Mouse (Mus musculus) forebrain, embryonic 16.5 days (tissue): Measurements from ENCODE around the gene Gm14180. TPM values are rescaled to one million over a fixed set of nuclear protein-coding genes. Genes with fewer than 3 reads are reported as not detected.
"Not testable (repeated sequence)": the region's sequence is repeated elsewhere in the genome, so short reads cannot be mapped to it uniquely, and the experiment has no call there.

ENCODE experiments used
- ATAC-seq: fragments of 200-750 bp; cut with Nextera tagmentation; 2 replicates; pipeline ENCODE4 v1.8.0; 2017; ENCODE audit warnings: mild to moderate bottlenecking, moderate library complexity
- H3K27ac ChIP-seq: fragments of 300-500 bp; sonication (generic); 2 replicates; pipeline ENCODE4 v1.5.1; 2014; ENCODE audit warnings: low read length, control low read depth
- H3K27me3 ChIP-seq: fragments of 300-500 bp; sonication (generic); replicated peaks from 2 replicates; pipeline ENCODE4 v1.6.1; 2014; ENCODE audit warnings: low read length; ENCODE audit not compliant: control insufficient read depth, insufficient read depth
- H3K36me3 ChIP-seq: fragments of 300-500 bp; sonication (generic); 2 replicates; pipeline ENCODE4 v1.6.1; 2014; ENCODE audit not compliant: control insufficient read depth, insufficient read depth
- H3K4me1 ChIP-seq: fragments of 300-500 bp; sonication (generic); replicated peaks from 2 replicates; pipeline ENCODE4 v1.6.1; 2014; ENCODE audit warnings: low read length; ENCODE audit not compliant: control insufficient read depth, insufficient read depth
- H3K4me2 ChIP-seq: fragments of 300-500 bp; sonication (generic); 2 replicates; pipeline ENCODE4 v1.6.1; 2014; ENCODE audit warnings: mild to moderate bottlenecking, low read length, control low read depth
- H3K4me3 ChIP-seq: fragments of 300-500 bp; sonication (generic); replicated peaks from 2 replicates; pipeline ENCODE4 v1.5.1; 2014; ENCODE audit warnings: mild to moderate bottlenecking, low read length, control low read depth
- H3K9ac ChIP-seq: fragments of 300-500 bp; sonication (generic); replicated peaks from 2 replicates; pipeline ENCODE4 v1.6.1; 2014; ENCODE audit warnings: low read depth, low read length, control low read depth
- H3K9me3 ChIP-seq: fragments of 300-500 bp; sonication (generic); 2 replicates; pipeline ENCODE4 v1.6.1; 2016; ENCODE audit warnings: low read length; ENCODE audit not compliant: control insufficient read depth
- WGBS: fragments of 180-500 bp; shearing (Covaris S2); extraction: QIAGEN DNeasy Blood & Tissue Kit; methylation state at CpG from one replicate; pipeline ENCODE4 v1.1.7; 2014; 5-methylcytosine and 5-hydroxymethylcytosine counted together
- polyA plus RNA-seq: library from polyadenylated mRNA; unstranded; fragments of >200 nt; fragmentation: Nextera tagmentation; extraction: Ambion mirVana; gene quantifications from 2 replicates; pipeline ENCODE4 v1.2.1, GENCODE M21; 2015

Gm14180 gene
- polyA plus RNA-seq, 1 experiment from 2014 or later = not detected

GRCm38 (mm10) chr11:99685235-99685634 is 48.9 kb downstream of the Gm14180 start:
- H3K36me3 ChIP-seq, H3K27ac ChIP-seq, H3K4me1 ChIP-seq, H3K4me3 ChIP-seq, H3K9ac ChIP-seq, ATAC-seq, H3K9me3 ChIP-seq, H3K4me2 ChIP-seq, H3K27me3 ChIP-seq: not testable (repeated sequence)
- 82% methylated on average over 1 of the region's 1 CpGs for WGBS

Other genes with a start within 250 kb of the Gm14180 start
- gene Krt23, start 241.2 kb downstream of the Gm14180 start, polyA plus RNA-seq = 0.15 TPM in 1 of 2 replicates, not detected in the other
- not detected in 2 replicates for gene Krt39, start 213.0 kb downstream of the Gm14180 start, polyA plus RNA-seq
- gene Krt40, start 191.1 kb downstream of the Gm14180 start, polyA plus RNA-seq = not detected in 2 replicates
- not detected in 2 replicates for gene Krtap3-3, start 183.4 kb downstream of the Gm14180 start, polyA plus RNA-seq
- not detected in 2 replicates for gene Krtap3-2, start 177.4 kb downstream of the Gm14180 start, polyA plus RNA-seq
- not detected in 2 replicates for gene Gm11939, start 174.8 kb downstream of the Gm14180 start, polyA plus RNA-seq
- gene Krtap3-1, start 167.7 kb downstream of the Gm14180 start, polyA plus RNA-seq = not detected in 2 replicates
- not detected in 2 replicates for gene Krtap1-5, start 153.3 kb downstream of the Gm14180 start, polyA plus RNA-seq
- gene Krtap1-4, start 150.6 kb downstream of the Gm14180 start, polyA plus RNA-seq = not detected in 2 replicates
- gene Krtap1-3, start 143.0 kb downstream of the Gm14180 start, polyA plus RNA-seq = not detected in 2 replicates
- gene Krtap9-3, start 136.2 kb downstream of the Gm14180 start, polyA plus RNA-seq = not detected in 2 replicates
- gene Gm11938, start 131.0 kb downstream of the Gm14180 start, polyA plus RNA-seq = not detected in 2 replicates
- gene Gm11937, start 124.1 kb downstream of the Gm14180 start, polyA plus RNA-seq = not detected in 2 replicates
- gene Krtap2-4, start 119.4 kb downstream of the Gm14180 start, polyA plus RNA-seq = not detected in 2 replicates
- not detected in 2 replicates for gene Gm11562, start 113.9 kb downstream of the Gm14180 start, polyA plus RNA-seq
- gene Krtap4-1, start 106.1 kb downstream of the Gm14180 start, polyA plus RNA-seq = not detected in 2 replicates
- not detected in 2 replicates for gene Krtap4-2, start 99.2 kb downstream of the Gm14180 start, polyA plus RNA-seq
- gene Krtap4-7, start 90.2 kb downstream of the Gm14180 start, polyA plus RNA-seq = not detected in 2 replicates
- not detected in 2 replicates for gene Gm11555, start 84.1 kb downstream of the Gm14180 start, polyA plus RNA-seq
- not detected in 2 replicates for gene Gm11563, start 75.3 kb downstream of the Gm14180 start, polyA plus RNA-seq
- not detected in 2 replicates for gene Krtap4-6, start 68.3 kb downstream of the Gm14180 start, polyA plus RNA-seq
- gene Gm14190, start 43.5 kb downstream of the Gm14180 start, polyA plus RNA-seq = not detected in 2 replicates
- not detected in 2 replicates for gene Gm11595, start 38.6 kb upstream of the Gm14180 start, polyA plus RNA-seq
- not detected in 2 replicates for gene Krtap4-8, start 46.4 kb upstream of the Gm14180 start, polyA plus RNA-seq
- not detected in 2 replicates for gene Krtap4-9, start 50.9 kb upstream of the Gm14180 start, polyA plus RNA-seq
- not detected in 2 replicates for gene Gm11596, start 59.2 kb upstream of the Gm14180 start, polyA plus RNA-seq
- not detected in 2 replicates for gene Gm11569, start 64.6 kb upstream of the Gm14180 start, polyA plus RNA-seq
- gene Gm11554, start 70.2 kb upstream of the Gm14180 start, polyA plus RNA-seq = not detected in 2 replicates
- gene Krtap4-13, start 75.6 kb upstream of the Gm14180 start, polyA plus RNA-seq = not detected in 2 replicates
- not detected in 2 replicates for gene Gm11564, start 81.4 kb upstream of the Gm14180 start, polyA plus RNA-seq
- gene 2300003K06Rik, start 103.8 kb upstream of the Gm14180 start, polyA plus RNA-seq = not detected in 2 replicates
- not detected in 2 replicates for gene Krtap4-16, start 117.3 kb upstream of the Gm14180 start, polyA plus RNA-seq
- not detected in 2 replicates for gene Gm11568, start 123.6 kb upstream of the Gm14180 start, polyA plus RNA-seq
- not detected in 2 replicates for gene Gm11559, start 130.2 kb upstream of the Gm14180 start, polyA plus RNA-seq
- not detected in 2 replicates for gene Krtap9-1, start 139.1 kb upstream of the Gm14180 start, polyA plus RNA-seq
- gene Gm11567, start 144.9 kb upstream of the Gm14180 start, polyA plus RNA-seq = not detected in 2 replicates
- not detected in 2 replicates for gene Krtap31-1, start 173.6 kb upstream of the Gm14180 start, polyA plus RNA-seq
- not detected in 2 replicates for gene Gm11565, start 180.5 kb upstream of the Gm14180 start, polyA plus RNA-seq
- gene Krtap31-2, start 202.0 kb upstream of the Gm14180 start, polyA plus RNA-seq = not detected in 2 replicates
- not detected in 2 replicates for gene Krtap9-5, start 214.2 kb upstream of the Gm14180 start, polyA plus RNA-seq
- not detected in 2 replicates for gene Krtap29-1, start 244.8 kb upstream of the Gm14180 start, polyA plus RNA-seq